Mouse (Mus musculus) megakaryocyte, adult 5-6 weeks (primary cell): ENCODE results near the gene Ap1g1. TPM values are rescaled to one million over a fixed set of nuclear protein-coding genes. Genes with fewer than 3 reads are reported as not detected.

Source experiments
- total RNA-seq, 2 experiments: library from RNA; stranded (forward) in 1 of 2; stranded (reverse) in 1 of 2; fragments of 153-499, 151-499 nt in 1 of 2; fragments of 221-1000, 200-1000 nt in 1 of 2; gene quantifications; 2 replicates each; pipeline versions ENCODE4 v1.2.3 to v1.2.4; 2015 to 2017

The Ap1g1 gene
- total RNA-seq, 2 experiments from 2014 or later, result 68.4 to 85.2 TPM

Other genes starting within 250 kb of the Ap1g1 start
- 14.6 and 19.0 TPM in 2 replicates for gene Dhx38, start 212.7 kb upstream of the Ap1g1 start, total RNA-seq (2015)
- 67.4 and 75.9 TPM in 2 replicates for gene Dhx38, start 212.7 kb upstream of the Ap1g1 start, total RNA-seq (2017)
- gene Txnl4b, start 212.7 kb upstream of the Ap1g1 start, total RNA-seq (2015), result 6.2 and 7.9 TPM in 2 replicates
- gene Txnl4b, start 212.7 kb upstream of the Ap1g1 start, total RNA-seq (2017), result 18.2 and 19.0 TPM in 2 replicates
- 423 and 468 TPM in 2 replicates for gene Hp, start 199.4 kb upstream of the Ap1g1 start, total RNA-seq (2015)
- 646 and 667 TPM in 2 replicates for gene Hp, start 199.4 kb upstream of the Ap1g1 start, total RNA-seq (2017)
- 7.0 and 8.6 TPM in 2 replicates for gene Dhodh, start 169.9 kb upstream of the Ap1g1 start, total RNA-seq (2015)
- gene Dhodh, start 169.9 kb upstream of the Ap1g1 start, total RNA-seq (2017), result 5.4 and 16.1 TPM in 2 replicates
- gene Pkd1l3, start 164.0 kb upstream of the Ap1g1 start, total RNA-seq (2015), result 0.57 TPM in 1 of 2 replicates, not detected in the other
- not detected in 2 replicates for gene Pkd1l3, start 164.0 kb upstream of the Ap1g1 start, total RNA-seq (2017)
- gene Ist1, start 85.3 kb upstream of the Ap1g1 start, total RNA-seq (2015), result 88.7 and 95.1 TPM in 2 replicates
- gene Ist1, start 85.3 kb upstream of the Ap1g1 start, total RNA-seq (2017), result 97.5 and 108 TPM in 2 replicates
- gene Zfp821, start 73.0 kb upstream of the Ap1g1 start, total RNA-seq (2015), result 4.7 and 6.0 TPM in 2 replicates
- gene Zfp821, start 73.0 kb upstream of the Ap1g1 start, total RNA-seq (2017), result 8.4 and 9.3 TPM in 2 replicates
- gene Atxn1l, start 40.8 kb upstream of the Ap1g1 start, total RNA-seq (2015), result 14.5 and 15.0 TPM in 2 replicates
- 17.7 and 21.3 TPM in 2 replicates for gene Atxn1l, start 40.8 kb upstream of the Ap1g1 start, total RNA-seq (2017)
- 6.2 and 9.3 TPM in 2 replicates for gene Phlpp2, start 90.0 kb downstream of the Ap1g1 start, total RNA-seq (2015)
- gene Phlpp2, start 90.0 kb downstream of the Ap1g1 start, total RNA-seq (2017), result 8.5 and 8.6 TPM in 2 replicates
- not detected in 2 replicates for gene Marveld3, start 183.6 kb downstream of the Ap1g1 start, total RNA-seq (2015)
- not detected in 2 replicates for gene Marveld3, start 183.6 kb downstream of the Ap1g1 start, total RNA-seq (2017)
- gene Tat, start 211.9 kb downstream of the Ap1g1 start, total RNA-seq (2015), result not detected in 2 replicates
- gene Tat, start 211.9 kb downstream of the Ap1g1 start, total RNA-seq (2017), result not detected in 2 replicates